Comparison of ENCODE assay signal across 10 mouse cellular contexts in the genomic region with DNA sequence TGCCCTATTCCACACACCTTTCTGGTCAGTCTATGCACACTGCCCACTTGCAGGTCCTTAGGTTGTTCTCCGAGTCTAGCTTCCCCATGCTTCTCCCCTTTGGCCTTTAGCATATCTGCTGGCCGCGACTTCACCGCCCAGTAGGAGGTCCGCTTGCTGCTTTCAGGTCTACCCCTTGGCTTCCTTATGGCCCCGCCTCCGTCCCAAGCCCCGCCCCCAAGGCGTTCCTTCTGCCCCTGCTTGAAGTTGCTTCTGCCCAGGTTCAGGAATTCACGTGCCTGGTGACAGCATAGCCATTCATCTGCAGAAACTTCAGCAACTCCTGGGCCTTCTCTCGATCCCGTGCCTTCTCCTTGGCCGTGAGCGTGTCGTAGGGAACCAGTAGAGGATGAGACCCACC. TPM values are rescaled to one million over a fixed set of nuclear protein-coding genes. Genes with fewer than 3 reads are reported as not detected.
DNase-seq lines count a peak whose midpoint lies in the region; ATAC-seq lines count a peak whose summit lies in the region.
"Had no signal": no experiment of that assay in that cellular context is flagged by ENCODE, and none has a peak within 500 bp of the region (broad histone marks: within the 10 kb centered on the region; RNA-seq: fewer than 3 reads in every experiment).

No protein-coding gene starts in this region.

- 9% methylated on average over 15 of the region's 15 CpGs for WGBS in kidney, embryonic 14.5 days
- 12% methylated on average over 15 of the region's 15 CpGs for WGBS in midbrain, embryonic 13.5 days

- H3K9ac ChIP-seq in kidney, embryonic 14.5 days (ENCODE audit: low read depth, low read length): no peak overlapping the region
- no peak overlapping the region for H3K9ac ChIP-seq in midbrain, embryonic 13.5 days (replicated peaks)
- H3K9ac ChIP-seq: embryonic facial prominence, embryonic 13.5 days had no signal

- peaks cover 37% of the 10 kb centered on the region for H3K27me3 ChIP-seq in kidney, embryonic 14.5 days (ENCODE audit: control insufficient read depth, insufficient read depth, low read length)
- peaks cover 9% of the 10 kb centered on the region for H3K27me3 ChIP-seq in midbrain, embryonic 13.5 days

- no peaks in the 10 kb centered on the region for H3K36me3 ChIP-seq in kidney, embryonic 14.5 days (ENCODE audit: control insufficient read depth, insufficient read depth, low read length)
- H3K36me3 ChIP-seq in midbrain, embryonic 13.5 days: no peaks in the 10 kb centered on the region
- H3K36me3 ChIP-seq: embryonic facial prominence, embryonic 13.5 days had no signal

- DNase-seq in heart, postnatal 4 days: peak; percentile 33
- DNase-seq in heart, adult 11 months: no peak
- peak; percentile 96 for DNase-seq in ZHBTc4 (ENCODE audit: low read depth, low spot score)
- DNase-seq in lung, postnatal 36 days: peak; percentile 72
- DNase-seq in frontal cortex, postnatal 25 days (ENCODE audit: low spot score in 2 of 2): no peak
- DNase-seq in heart, adult 9 months (ENCODE audit: low spot score in 2 of 2): no peak

- 0 out of 2 replicates have a peak, but pooled peaks cover 7% of the 10 kb centered on the region for H3K4me1 ChIP-seq in kidney, embryonic 14.5 days (ENCODE audit: control insufficient read depth, insufficient read depth, low read length)
- peaks cover 33% of the 10 kb centered on the region for H3K4me1 ChIP-seq in midbrain, embryonic 13.5 days (replicated peaks)

- no peaks in the 10 kb centered on the region for H3K9me3 ChIP-seq in kidney, embryonic 14.5 days (ENCODE audit: control insufficient read depth, low read length)
- H3K9me3 ChIP-seq in midbrain, embryonic 13.5 days: no peaks in the 10 kb centered on the region
- H3K9me3 ChIP-seq: embryonic facial prominence, embryonic 13.5 days had no signal

- 0 out of 2 replicates have a peak, but pooled peaks have one; percentile 13 for ATAC-seq in kidney, embryonic 14.5 days (ENCODE audit: low FRiP score, low TSS enrichment)
- no peak for ATAC-seq in midbrain, embryonic 13.5 days

- H3K27ac ChIP-seq in kidney, embryonic 14.5 days (ENCODE audit: low read depth, low read length): no peak overlapping the region
- no peak overlapping the region for H3K27ac ChIP-seq in midbrain, embryonic 13.5 days
- H3K27ac ChIP-seq: embryonic facial prominence, embryonic 13.5 days had no signal

- no peak overlapping the region for H3K4me3 ChIP-seq in kidney, embryonic 14.5 days (ENCODE audit: low read length)
- H3K4me3 ChIP-seq in midbrain, embryonic 13.5 days (replicated peaks): no peak overlapping the region
- H3K4me3 ChIP-seq: embryonic facial prominence, embryonic 13.5 days; myocyte had no signal

- no peak overlapping the region for H3K4me2 ChIP-seq in kidney, embryonic 14.5 days (replicated peaks; ENCODE audit: low read depth, low read length)
- H3K4me2 ChIP-seq in midbrain, embryonic 13.5 days (replicated peaks): no peak overlapping the region
- H3K4me2 ChIP-seq: embryonic facial prominence, embryonic 13.5 days had no signal

RNA-seq across cellular contexts. Expression of gene Ryr1, which starts 57.2 kb away (rescaled TPM):
- under 1 TPM; 0.10 to 0.88 TPM for total RNA-seq in heart, postnatal 4 days (2021)
- 1.1 TPM in 2 replicates for polyA plus RNA-seq in kidney, embryonic 14.5 days (2014; fragmentation: Nextera tagmentation; extraction: Ambion mirVana)
- polyA plus RNA-seq in midbrain, embryonic 13.5 days (2015; fragmentation: Nextera tagmentation; extraction: Ambion mirVana): 8.5 and 9.0 TPM in 2 replicates

Comparison
In these comparisons a context has a peak if more than half of its experiments do, and no peak if none do; other contexts are left out.
1. DNase-seq: peak in heart, postnatal 4 days (single experiment), ZHBTc4 (single experiment) and lung, postnatal 36 days (single experiment); none in heart, adult 11 months (single experiment), frontal cortex, postnatal 25 days (0 of 2) and heart, adult 9 months (0 of 2).